Comparison of ENCODE assay signal across 23 mouse cellular contexts in genomic region chr10:39424643-39425042, GRCm38 (mm10). TPM values are rescaled to one million over a fixed set of nuclear protein-coding genes. Genes with fewer than 3 reads are reported as not detected.
A peak's percentile ranks its signal among the peaks of the same experiment; 100 is the strongest.
DNase-seq lines count a peak whose midpoint lies in the region; ATAC-seq lines count a peak whose summit lies in the region.
"Had no signal": no experiment of that assay in that cellular context is flagged by ENCODE, and none has a peak within 500 bp of the region (broad histone marks: within the 10 kb centered on the region; RNA-seq: fewer than 3 reads in every experiment).

No protein-coding gene starts in this region.

- peak; percentile 32 for DNase-seq in cerebellum, adult 11 months
- peak; percentile 45 to 48 for DNase-seq in cerebellum, adult 18-20 months
- peak; percentile 35 for DNase-seq in cerebellum, adult 8-10 months
- peak; percentile 57 to 63 for DNase-seq in cerebellum, postnatal 25 days
- DNase-seq in urinary bladder, adult 18-20 months (ENCODE audit: low spot score in 2 of 2): no peak
- DNase-seq: adrenal gland, adult 2 months; adrenal gland, postnatal 36 days; B cell, adult 2 months; embryo, embryonic 11 days; gastrocnemius, adult 2 months; gastrocnemius, postnatal 36 days; heart, adult 2 months; heart, postnatal 10 days; heart, postnatal 36 days; kidney, adult 18-20 months; kidney, adult 9 months had no signal

- ATAC-seq in cerebellum, adult (ENCODE audit: insufficient number of reproducible peaks, low FRiP score, low TSS enrichment): no peak
- ATAC-seq in activated CD4-positive, CD25-positive, alpha-beta regulatory T cell, adult 4 months: no peak
- ATAC-seq: forebrain, embryonic 15.5 days; hindbrain, postnatal 0 days; inflammation-experienced regulatory T-cells, adult 6 months; intestine, embryonic 16.5 days; Patski had no signal

RNA-seq across cellular contexts. Expression of gene Fyn, which starts 56.0 kb away (rescaled TPM):
- 100 to 1,000 TPM in 1 of 2 experiments, 10 to 100 TPM in 1; 78.3 to 103 TPM for polyA plus RNA-seq in activated CD4-positive, CD25-positive, alpha-beta regulatory T cell, adult 4 months (2017; shearing (Covaris generic))

Comparison
In these comparisons a context has a peak if more than half of its experiments do, and no peak if none do; other contexts are left out.
1. DNase-seq: peak in cerebellum, adult 11 months (single experiment), cerebellum, adult 18-20 months (2 of 2), cerebellum, adult 8-10 months (single experiment) and cerebellum, postnatal 25 days (2 of 2); none in urinary bladder, adult 18-20 months (0 of 2).